Mouse (Mus musculus) bone marrow macrophage, adult 2 months (primary cell): Measurements from ENCODE around the gene Hoxc4. TPM values are rescaled to one million over a fixed set of nuclear protein-coding genes. Genes with fewer than 3 reads are reported as not detected.

Source experiments
- H3K27ac ChIP-seq: 2 replicates; pipeline ENCODE4 v1.5.1; 2012; ENCODE audit warnings: low read depth, low read length; ENCODE audit not compliant: insufficient read depth
- H3K4me1 ChIP-seq: 2 replicates; pipeline ENCODE4 v1.6.1; 2012; ENCODE audit warnings: low read length; ENCODE audit not compliant: control insufficient read depth, insufficient read depth
- H3K4me3 ChIP-seq: 2 replicates; pipeline ENCODE4 v1.5.1; 2012; ENCODE audit warnings: mild to moderate bottlenecking, low read length, moderate library complexity; ENCODE audit not compliant: insufficient read depth
- CTCF ChIP-seq: IDR thresholded peaks from 2 replicates; pipeline ENCODE4 v1.5.1; 2012; ENCODE audit warnings: low read depth, mild to moderate bottlenecking, low read length, moderate library complexity
- POLR2A ChIP-seq: IDR thresholded peaks from 2 replicates; pipeline ENCODE4 v1.6.1; 2012; ENCODE audit warnings: mild to moderate bottlenecking, low read depth, low read length, borderline replicate concordance
- polyA plus RNA-seq: library from polyadenylated mRNA; stranded (reverse); fragments of >200 nt; gene quantifications from 2 replicates; pipeline ENCODE4 v1.2.4, GENCODE M21; 2012; ENCODE audit not compliant: missing spikeins, insufficient read depth, insufficient read length

Gene Hoxc4
- polyA plus RNA-seq, 1 experiment, result 0.27 TPM

DNA sequence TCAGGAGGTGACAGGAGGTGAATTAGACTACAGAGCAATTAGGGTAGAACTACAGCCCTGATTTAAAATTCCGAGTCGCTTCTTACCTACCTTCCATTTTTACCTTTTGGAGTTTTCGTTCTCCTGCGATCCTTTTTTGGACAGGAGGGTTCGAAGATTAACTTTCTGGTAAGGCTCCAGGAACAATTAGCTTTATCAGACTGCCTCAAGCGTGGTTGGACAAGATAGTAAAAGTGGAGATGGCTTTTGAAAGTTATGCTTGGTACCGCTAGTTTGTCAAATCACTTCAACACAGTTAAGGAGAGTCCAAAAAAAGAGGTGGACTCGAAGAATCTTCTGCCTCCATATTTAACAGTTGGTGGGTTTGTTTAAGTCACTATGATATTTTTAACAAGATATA, 2.8 kb downstream of the Hoxc4 start:
- H3K4me3 ChIP-seq, result no peak overlapping the region
- no peak overlapping the region for H3K27ac ChIP-seq
- TF ChIP-seq POLR2A, result no peak
- TF ChIP-seq CTCF, result no peak

DNA sequence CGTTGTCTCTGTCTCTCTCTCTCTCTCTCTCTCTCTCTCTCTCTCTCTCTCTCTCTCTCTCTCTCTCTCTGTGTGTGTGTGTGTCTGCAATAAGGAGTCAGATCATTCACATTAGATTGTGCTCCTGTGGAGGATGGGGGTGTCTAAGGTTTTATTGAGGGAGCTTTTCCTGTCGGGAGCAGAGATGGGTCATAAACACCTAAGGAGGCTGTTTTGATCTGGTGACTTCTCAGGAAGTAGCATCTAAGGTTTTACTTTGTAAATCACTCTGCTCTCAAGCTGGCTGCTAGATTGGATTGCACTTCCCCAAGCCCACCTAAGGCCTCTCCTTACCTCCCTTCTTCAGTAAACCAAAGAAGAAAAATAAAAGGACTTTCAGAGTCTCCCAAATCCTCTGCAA, 5.4 kb downstream of the Hoxc4 start:
- Histone ChIP-seq H3K27ac (no peak overlapping the region), H3K4me1 (no peaks in the 10 kb centered on the region), H3K4me3 (no peak overlapping the region)
- TF ChIP-seq CTCF (no peak), POLR2A (no peak)

More for the DNA sequence above, 2.8 kb downstream of the Hoxc4 start:
- no peaks in the 10 kb centered on the region for H3K4me1 ChIP-seq

DNA sequence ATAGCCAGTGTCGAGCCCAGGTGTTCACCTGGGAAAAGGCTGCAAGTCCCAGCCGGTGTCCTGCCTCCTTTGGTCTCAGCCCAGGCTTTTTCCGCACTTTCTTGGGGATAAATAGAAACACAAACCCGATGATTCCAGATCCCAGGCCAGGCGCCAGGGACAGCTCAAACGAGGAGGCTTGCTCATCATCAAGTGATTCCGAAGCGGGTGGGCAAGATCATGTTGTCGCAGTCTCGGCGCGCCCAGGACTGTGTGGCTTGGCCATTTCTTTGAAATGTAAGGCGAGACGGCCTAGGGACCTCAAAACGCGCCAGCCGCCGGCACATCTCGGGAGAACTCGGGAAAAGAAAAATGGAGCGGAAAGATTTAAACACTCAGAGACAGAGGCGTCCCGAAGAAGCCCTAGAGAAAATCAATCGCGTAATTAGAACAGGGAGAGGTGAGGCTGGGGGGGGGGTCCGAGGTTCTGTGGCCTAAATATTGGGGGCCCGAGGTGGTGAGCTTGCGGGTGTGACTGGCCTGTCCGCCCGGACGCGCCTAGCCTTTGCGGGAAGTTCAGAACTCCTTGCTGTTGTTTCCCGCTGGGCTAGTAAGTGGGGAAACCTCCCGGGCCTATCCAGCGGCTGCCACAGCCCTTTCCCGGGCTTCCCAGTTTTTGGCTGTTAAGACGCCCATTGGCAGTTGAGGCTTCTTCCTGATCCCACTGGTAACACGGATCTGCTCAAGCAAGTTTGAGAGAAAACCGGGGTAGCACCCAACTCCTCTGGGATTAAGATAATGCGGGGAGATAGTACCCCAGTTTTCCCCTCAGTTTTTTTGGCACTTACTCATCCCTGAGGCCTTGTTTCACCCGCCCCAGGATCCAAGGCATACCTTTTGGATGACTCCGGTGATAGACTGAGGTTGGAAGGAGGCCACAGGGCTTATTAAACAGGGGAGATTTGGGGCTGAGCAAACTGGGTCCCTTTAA, 8.8 kb downstream of the Hoxc4 start:
- Histone ChIP-seq H3K4me1 (no peaks in the 10 kb centered on the region), H3K4me3 (no peak overlapping the region), H3K27ac (no peak overlapping the region)
- no peak for TF ChIP-seq POLR2A
- no peak for TF ChIP-seq CTCF

DNA sequence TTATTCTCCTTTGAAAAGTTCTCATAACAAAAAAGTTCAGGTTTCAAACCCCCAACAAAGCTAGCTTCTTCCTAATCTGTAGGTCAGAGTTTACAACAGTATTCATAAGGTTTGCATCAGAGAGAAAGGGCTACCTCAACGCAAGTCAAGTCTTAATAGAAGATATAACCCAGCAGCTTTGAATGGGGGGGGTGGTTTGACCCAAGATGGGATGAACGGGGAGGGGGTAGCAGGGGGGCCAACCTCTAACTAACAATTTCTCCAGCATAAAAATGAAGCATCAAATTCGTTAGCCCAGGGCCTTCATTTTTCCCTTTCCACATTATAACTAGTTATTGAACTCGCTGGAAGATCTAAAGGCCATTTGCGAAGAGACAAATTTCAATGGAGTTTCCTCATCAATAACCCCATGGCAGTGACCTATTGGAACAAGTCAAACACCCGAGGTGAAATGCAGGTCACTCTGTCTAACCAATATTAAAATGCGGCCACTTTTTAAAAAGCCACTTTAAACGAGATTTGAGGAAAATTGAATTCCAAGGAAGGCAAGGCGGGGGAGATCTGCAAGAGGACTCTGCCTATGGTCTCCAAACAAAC, 10.3 kb downstream of the Hoxc4 start:
- TF ChIP-seq POLR2A, result no peak
- no peak for TF ChIP-seq CTCF
- no peak overlapping the region for H3K4me3 ChIP-seq
- no peaks in the 10 kb centered on the region for H3K4me1 ChIP-seq
- no peak overlapping the region for H3K27ac ChIP-seq

DNA sequence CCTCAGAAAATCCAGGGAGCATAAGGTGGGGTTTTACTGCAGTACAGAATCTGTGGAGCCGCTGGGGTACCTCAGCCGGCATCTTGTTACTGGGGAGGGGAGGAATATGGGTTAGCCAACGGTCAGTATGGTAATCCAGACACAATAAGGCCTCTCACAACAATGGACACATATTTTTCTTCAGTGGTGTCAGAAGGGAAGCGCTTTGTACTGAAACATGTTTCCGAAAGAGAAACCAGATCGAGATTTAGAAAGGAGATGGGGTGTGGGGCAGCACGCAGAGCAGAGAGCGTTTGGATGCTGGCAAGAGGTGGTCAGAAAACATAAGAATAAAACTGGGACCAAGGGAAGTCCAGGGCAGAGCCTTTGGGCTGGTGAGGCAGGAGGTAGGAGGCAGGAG, 11.4 kb downstream of the Hoxc4 start:
- Histone ChIP-seq H3K4me1 (no peaks in the 10 kb centered on the region), H3K27ac (no peak overlapping the region), H3K4me3 (no peak overlapping the region)
- TF ChIP-seq POLR2A (no peak), CTCF (no peak)

DNA sequence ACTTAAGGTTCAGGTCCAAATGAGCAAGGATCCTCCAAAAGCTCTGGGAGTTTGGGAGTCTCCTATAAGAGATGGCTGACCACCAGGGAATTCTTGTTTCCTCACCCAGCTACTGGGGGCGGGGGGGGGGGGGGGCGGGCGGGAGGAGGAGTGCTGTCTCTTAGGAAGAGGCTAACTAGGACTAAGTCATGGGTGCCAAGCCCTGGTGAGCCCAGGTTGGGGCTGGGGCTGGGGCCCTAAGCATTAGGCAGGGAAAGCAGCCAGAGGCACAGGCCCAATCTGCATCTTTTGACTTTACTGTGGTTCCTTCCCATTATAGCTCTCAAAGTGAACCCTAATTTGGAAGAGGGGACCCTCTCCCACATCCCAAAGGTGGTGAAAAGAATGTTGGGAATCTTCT, 13.4 kb downstream of the Hoxc4 start:
- Histone ChIP-seq H3K27ac (no peak overlapping the region), H3K4me1 (no peaks in the 10 kb centered on the region)

DNA sequence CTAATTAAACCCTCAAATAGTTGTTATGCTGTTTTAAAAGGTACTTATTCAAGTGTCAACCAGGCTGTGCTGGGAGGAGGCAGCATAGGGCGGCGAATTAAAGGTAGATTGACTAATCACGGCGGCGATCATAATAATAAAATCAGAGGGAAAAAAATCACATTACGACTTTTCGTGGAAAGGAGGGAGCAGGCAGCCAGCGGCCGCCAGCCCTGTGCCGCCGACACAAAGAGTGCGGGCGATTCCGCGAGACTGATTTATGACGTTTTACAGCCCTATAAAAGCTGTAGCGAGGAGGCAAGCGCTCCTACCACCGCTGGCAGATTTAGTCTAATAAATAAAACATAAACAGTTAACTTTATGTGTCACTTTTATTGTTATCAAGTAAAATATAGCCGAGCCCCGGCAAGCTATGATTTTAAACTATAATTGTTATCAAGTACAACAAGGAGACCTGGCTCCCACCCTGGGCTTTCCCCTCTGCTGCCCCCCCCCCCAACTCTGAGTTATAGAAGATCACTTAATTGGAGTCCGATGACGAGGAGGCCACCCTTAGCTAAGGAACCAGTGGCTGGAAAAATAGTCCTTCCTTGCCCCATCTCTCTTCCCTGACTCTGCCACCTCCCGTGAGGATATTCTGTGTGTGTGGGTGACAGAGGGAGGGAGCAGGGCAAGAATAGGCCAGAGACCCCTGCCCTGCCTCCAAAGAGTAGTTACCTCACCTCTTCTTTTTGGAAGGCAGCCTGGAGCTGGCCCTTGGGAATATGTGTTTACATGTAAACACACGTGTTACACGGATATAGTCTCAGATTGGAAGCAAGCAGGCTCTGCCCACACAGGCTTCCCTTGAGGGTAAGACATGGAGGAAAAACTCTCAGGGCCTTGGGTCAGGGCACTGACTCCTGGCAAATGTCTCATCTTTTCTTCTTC, 14.2 kb downstream of the Hoxc4 start:
- Histone ChIP-seq H3K4me1 (no peaks in the 10 kb centered on the region), H3K27ac (no peak overlapping the region), H3K4me3 (no peak overlapping the region)
- TF ChIP-seq POLR2A (no peak), CTCF (no peak)

More for the DNA sequence above, 13.4 kb downstream of the Hoxc4 start:
- H3K4me3 ChIP-seq, result no peak overlapping the region
- no peak for TF ChIP-seq POLR2A
- no peak for TF ChIP-seq CTCF

DNA sequence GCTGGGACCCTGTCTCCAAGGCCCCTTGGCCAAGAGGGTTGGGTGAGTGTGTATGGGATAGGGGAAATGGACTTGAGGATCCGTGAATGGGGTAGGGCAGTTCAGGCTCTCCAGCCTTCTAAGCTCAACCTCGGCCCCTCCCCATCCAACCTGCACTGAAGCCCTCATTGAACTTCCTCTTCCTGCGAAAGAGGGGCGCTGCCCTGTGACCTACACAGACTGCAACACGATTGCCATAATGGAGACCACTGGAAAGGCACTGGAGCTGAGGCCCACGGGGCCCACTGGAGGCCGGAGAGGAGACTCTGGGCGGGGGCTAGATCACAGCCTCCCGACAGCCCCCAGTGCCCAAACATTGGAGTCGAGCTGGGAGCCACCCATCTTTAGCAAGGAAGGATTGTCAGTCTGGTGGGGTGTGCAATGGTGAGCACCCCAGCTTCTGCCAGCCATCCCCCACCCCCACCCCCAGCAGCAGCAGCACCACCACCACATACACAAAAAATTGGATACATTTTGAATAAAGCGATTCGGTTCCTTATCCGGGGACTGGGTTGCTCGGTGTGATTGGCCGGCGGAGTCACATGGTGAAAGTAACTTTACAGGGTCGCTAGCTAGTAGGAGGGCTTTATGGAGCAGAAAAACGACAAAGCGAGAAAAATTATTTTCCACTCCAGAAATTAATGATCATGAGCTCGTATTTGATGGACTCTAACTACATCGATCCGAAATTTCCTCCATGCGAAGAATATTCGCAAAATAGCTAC, 15.5 kb downstream of the Hoxc4 start:
- no peak overlapping the region for H3K4me3 ChIP-seq
- no peak for TF ChIP-seq CTCF
- no peak for TF ChIP-seq POLR2A
- no peaks in the 10 kb centered on the region for H3K4me1 ChIP-seq
- no peak overlapping the region for H3K27ac ChIP-seq

DNA sequence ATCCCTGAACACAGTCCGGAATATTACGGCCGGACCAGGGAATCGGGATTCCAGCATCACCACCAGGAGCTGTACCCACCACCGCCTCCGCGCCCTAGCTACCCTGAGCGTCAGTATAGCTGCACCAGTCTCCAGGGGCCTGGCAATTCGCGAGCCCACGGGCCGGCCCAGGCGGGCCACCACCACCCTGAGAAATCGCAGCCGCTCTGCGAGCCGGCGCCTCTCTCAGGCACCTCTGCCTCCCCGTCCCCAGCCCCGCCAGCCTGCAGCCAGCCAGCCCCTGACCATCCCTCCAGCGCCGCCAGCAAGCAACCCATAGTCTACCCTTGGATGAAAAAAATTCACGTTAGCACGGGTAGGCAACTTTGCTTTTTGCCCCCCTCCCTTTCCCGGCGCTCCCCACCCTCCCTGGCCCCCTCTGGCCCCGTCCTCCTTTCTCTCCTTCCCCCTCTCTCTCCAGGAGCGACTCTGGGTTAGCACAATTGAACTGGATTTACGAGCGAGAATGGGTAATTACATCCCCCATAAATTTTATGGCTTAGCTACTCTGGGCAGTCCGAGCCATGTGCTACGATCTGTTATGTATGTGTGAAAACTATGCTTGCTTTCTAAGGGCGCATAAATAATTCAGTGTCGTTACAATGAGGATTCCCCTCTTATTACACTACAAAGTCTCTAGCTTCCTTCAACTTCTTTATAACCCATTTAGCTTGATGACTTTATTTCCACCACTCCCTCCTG, 16.2 kb downstream of the Hoxc4 start:
- no peak overlapping the region for H3K27ac ChIP-seq
- TF ChIP-seq CTCF (no peak), POLR2A (no peak)

More for the DNA sequence above, 16.2 kb downstream of the Hoxc4 start:
- Histone ChIP-seq H3K4me3 (no peak overlapping the region), H3K4me1 (no peaks in the 10 kb centered on the region)
